Mouse (Mus musculus) liver, adult 2 months (tissue): ENCODE results near the gene Zbtb18. TPM values are rescaled to one million over a fixed set of nuclear protein-coding genes. Genes with fewer than 3 reads are reported as not detected.
"Not testable (repeated sequence)": the region's sequence is repeated elsewhere in the genome, so short reads cannot be mapped to it uniquely, and the experiment has no call there.

ENCODE experiments used
- DNase-seq: peaks from one replicate; pipeline ENCODE4 v3.0.0-alpha.2; 2011; ENCODE audit warnings: low read depth, low spot score; ENCODE audit errors: extremely low read depth
- H3K27ac ChIP-seq: fragments of 200-500 bp; replicated peaks from 2 replicates; pipeline ENCODE4 v1.5.1; 2012; ENCODE audit warnings: low read depth, mild to moderate bottlenecking, control low read depth, inconsistent platforms, low read length; ENCODE audit not compliant: insufficient read depth
- H3K27me3 ChIP-seq: fragments of 200-500 bp; 2 replicates; pipeline ENCODE4 v1.6.1; 2012; ENCODE audit warnings: mild to moderate bottlenecking, moderate library complexity, low read length, inconsistent platforms; ENCODE audit not compliant: control insufficient read depth, insufficient read depth
- H3K36me3 ChIP-seq: fragments of 200-500 bp; 2 replicates; pipeline ENCODE4 v1.6.1; 2012; ENCODE audit warnings: low read length, inconsistent platforms; ENCODE audit not compliant: control insufficient read depth, insufficient read depth
- H3K4me1 ChIP-seq: fragments of 200-500 bp; 2 replicates; pipeline ENCODE4 v1.6.1; 2011; ENCODE audit warnings: low read length; ENCODE audit not compliant: control insufficient read depth, insufficient read depth
- H3K4me3 ChIP-seq: fragments of 200-500 bp; 2 replicates; pipeline ENCODE4 v1.5.1; 2011; ENCODE audit warnings: low read depth, mild to moderate bottlenecking, control low read depth, low read length, moderate library complexity; ENCODE audit not compliant: insufficient read depth
- H3K79me2 ChIP-seq: fragments of 200-500 bp; 2 replicates; pipeline ENCODE4 v1.6.1; 2012; ENCODE audit warnings: inconsistent platforms, mild to moderate bottlenecking, low read length, moderate library complexity; ENCODE audit not compliant: control insufficient read depth, insufficient read depth
- H3K9ac ChIP-seq: fragments of 200-500 bp; 2 replicates; pipeline ENCODE4 v1.6.1; 2012; ENCODE audit warnings: low read depth, mild to moderate bottlenecking, control low read depth, inconsistent platforms, low read length
- CTCF ChIP-seq: fragments of 200-500 bp; IDR thresholded peaks from 2 replicates; pipeline ENCODE4 v1.5.1; 2011; ENCODE audit warnings: low read depth, low read length, control low read depth
- POLR2A ChIP-seq: fragments of 200-500 bp; IDR thresholded peaks from 2 replicates; pipeline ENCODE4 v1.6.1; 2011; ENCODE audit warnings: low read length, control low read depth; ENCODE audit not compliant: insufficient read depth; ENCODE audit errors: extremely low read depth
- WGBS: fragments of 180-500 bp; shearing (Covaris S2); methylation state at CpG from one replicate; pipeline ENCODE4 v1.1.7; 2018; 5-methylcytosine and 5-hydroxymethylcytosine counted together
- polyA plus RNA-seq: library from polyadenylated mRNA; depleted of rRNA; stranded (reverse); fragments of >200 nt; gene quantifications from 2 replicates; pipeline ENCODE4 v1.2.3, GENCODE M21; 2012
- total RNA-seq: library from RNA; depleted of rRNA; stranded (reverse); fragments of >200 nt; gene quantifications from 2 replicates; pipeline ENCODE4 v1.2.3, GENCODE M21; 2014

Zbtb18 gene
- total and polyA plus RNA-seq, 2 experiments = 4.9 to 9.8 TPM

DNA sequence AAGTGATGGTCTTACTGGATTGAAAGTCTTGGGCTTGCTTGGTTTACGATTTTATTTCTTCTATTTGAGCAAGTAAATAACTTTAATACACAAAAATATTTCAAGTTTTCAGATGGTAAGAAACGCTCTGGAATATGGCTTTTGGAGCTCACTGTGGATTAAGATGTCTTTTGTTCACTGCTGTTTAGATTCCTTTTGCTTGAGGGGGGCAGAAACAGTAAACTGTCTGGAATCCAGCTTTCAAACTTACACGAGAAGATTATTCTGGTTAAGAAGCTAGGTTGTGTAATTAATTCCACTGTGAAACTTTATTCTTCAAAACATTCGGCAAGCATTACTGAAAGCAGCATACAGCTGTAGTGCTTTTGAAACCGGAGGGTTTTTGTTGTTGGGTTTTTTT is 2.8 kb downstream of the Zbtb18 start:
- DNase-seq = no peak
- TF ChIP-seq CTCF (no peak), POLR2A (no peak)
- no peak overlapping the region for H3K9ac ChIP-seq
- no peak overlapping the region for H3K27ac ChIP-seq
- peaks cover 3% of the 10 kb centered on the region; the same call in 1 of the 2 replicates for H3K79me2 ChIP-seq
- H3K36me3 ChIP-seq = peaks cover 10% of the 10 kb centered on the region
- no peaks in the 10 kb centered on the region for H3K27me3 ChIP-seq
- WGBS = 79% methylated on average over 5 of the region's 5 CpGs
- peaks cover 10% of the 10 kb centered on the region for H3K4me1 ChIP-seq
- no peak overlapping the region for H3K4me3 ChIP-seq

DNA sequence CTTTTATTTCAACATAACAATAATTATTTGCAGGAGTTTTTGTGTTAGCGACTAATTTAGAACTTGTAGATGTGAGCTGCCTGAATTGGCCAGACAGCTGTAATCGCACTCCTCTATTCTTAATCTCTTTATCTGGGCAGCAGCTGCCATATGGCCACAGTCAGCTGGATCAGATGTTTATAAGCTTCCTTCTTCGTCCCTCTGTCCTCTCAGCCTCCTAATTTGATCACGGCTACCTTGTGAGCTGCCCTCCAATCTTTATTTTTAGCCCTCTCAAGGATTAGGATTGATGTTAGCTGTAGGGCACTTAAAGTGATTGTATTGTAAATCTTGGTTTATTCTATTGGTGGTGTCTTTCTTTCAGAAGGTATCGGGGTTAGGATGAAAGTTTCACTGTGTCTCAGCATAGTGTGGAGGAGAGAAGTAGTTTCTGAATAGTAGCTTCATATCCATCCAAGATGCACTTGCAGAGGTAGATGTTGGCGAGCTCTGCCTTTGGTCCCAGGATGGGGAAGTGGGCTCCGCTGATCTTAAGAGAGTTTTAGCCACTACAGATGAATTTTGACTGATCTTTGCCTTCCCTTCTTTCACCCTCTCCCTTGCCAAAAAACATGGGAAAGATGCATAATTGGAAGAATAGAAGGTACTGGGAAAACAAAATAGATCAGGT is 3.4 kb downstream of the Zbtb18 start:
- no peak for DNase-seq
- Histone ChIP-seq H3K79me2 (peaks cover 3% of the 10 kb centered on the region; the same call in 1 of the 2 replicates), H3K4me1 (peaks cover 8% of the 10 kb centered on the region), H3K36me3 (peaks cover 10% of the 10 kb centered on the region), H3K27ac (no peak overlapping the region), H3K9ac (no peak overlapping the region), H3K27me3 (no peaks in the 10 kb centered on the region), H3K4me3 (no peak overlapping the region)
- 87% methylated on average over 7 of the region's 7 CpGs for WGBS
- TF ChIP-seq CTCF = no peak
- TF ChIP-seq POLR2A = no peak

DNA sequence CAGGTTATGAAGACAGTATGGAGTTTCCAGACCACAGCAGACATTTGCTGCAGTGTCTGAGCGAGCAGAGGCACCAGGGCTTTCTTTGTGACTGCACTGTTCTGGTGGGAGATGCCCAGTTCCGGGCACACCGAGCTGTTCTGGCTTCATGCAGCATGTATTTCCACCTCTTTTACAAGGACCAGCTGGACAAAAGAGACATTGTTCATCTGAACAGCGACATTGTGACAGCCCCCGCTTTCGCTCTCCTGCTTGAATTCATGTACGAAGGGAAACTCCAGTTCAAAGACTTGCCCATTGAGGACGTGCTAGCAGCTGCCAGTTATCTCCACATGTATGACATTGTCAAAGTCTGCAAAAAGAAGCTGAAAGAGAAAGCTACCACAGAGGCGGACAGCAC is 4.9 kb downstream of the Zbtb18 start:
- 95% methylated on average over 9 of the region's 9 CpGs for WGBS
- TF ChIP-seq CTCF = no peak
- TF ChIP-seq POLR2A = no peak
- H3K27me3 ChIP-seq = no peaks in the 10 kb centered on the region
- H3K4me1 ChIP-seq = peaks cover 8% of the 10 kb centered on the region
- H3K4me3 ChIP-seq = no peak overlapping the region
- no peak overlapping the region for H3K9ac ChIP-seq
- no peak overlapping the region for H3K27ac ChIP-seq
- H3K36me3 ChIP-seq = peaks cover 10% of the 10 kb centered on the region
- H3K79me2 ChIP-seq = peaks cover 3% of the 10 kb centered on the region; the same call in 1 of the 2 replicates
- no peak for DNase-seq

DNA sequence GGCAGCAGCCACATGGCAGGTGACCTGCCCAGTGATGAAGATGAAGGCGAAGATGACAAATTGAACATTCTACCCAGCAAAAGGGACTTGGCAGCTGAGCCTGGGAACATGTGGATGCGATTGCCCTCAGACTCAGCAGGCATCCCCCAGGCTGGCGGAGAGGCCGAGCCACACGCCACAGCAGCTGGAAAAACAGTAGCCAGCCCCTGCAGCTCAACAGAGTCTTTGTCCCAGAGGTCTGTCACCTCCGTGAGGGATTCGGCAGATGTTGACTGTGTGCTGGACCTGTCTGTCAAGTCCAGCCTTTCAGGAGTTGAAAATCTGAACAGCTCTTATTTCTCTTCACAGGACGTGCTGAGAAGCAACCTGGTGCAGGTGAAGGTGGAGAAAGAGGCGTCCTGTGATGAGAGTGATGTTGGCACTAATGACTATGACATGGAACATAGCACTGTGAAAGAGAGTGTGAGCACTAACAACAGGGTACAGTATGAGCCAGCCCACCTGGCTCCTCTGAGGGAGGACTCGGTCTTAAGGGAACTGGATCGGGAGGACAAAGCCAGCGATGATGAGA is 5.5 kb downstream of the Zbtb18 start:
- WGBS = 93% methylated on average over 12 of the region's 12 CpGs
- DNase-seq = no peak
- Histone ChIP-seq H3K9ac (no peak overlapping the region), H3K4me3 (no peak overlapping the region), H3K27me3 (no peaks in the 10 kb centered on the region), H3K4me1 (peaks cover 8% of the 10 kb centered on the region), H3K27ac (no peak overlapping the region), H3K36me3 (peaks cover 10% of the 10 kb centered on the region), H3K79me2 (peaks cover 3% of the 10 kb centered on the region; the same call in 1 of the 2 replicates)
- TF ChIP-seq POLR2A = no peak
- TF ChIP-seq CTCF = no peak

DNA sequence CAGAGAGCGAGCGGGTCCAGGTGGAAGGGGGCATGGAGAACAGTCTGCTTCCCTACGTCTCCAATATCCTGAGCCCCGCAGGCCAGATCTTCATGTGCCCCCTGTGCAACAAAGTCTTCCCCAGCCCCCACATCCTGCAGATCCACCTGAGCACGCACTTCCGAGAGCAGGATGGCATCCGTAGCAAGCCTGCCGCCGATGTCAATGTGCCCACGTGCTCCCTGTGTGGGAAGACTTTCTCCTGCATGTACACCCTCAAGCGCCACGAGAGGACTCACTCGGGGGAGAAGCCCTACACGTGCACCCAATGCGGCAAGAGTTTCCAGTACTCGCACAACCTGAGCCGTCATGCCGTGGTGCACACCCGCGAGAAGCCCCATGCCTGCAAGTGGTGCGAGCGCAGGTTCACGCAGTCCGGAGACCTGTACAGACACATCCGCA is 6.0 kb downstream of the Zbtb18 start:
- Histone ChIP-seq H3K9ac (no peak overlapping the region), H3K79me2 (peaks cover 3% of the 10 kb centered on the region; the same call in 1 of the 2 replicates), H3K36me3 (peaks cover 10% of the 10 kb centered on the region), H3K27me3 (no peaks in the 10 kb centered on the region), H3K4me1 (peaks cover 10% of the 10 kb centered on the region), H3K4me3 (no peak overlapping the region), H3K27ac (no peak overlapping the region)
- TF ChIP-seq CTCF (no peak), POLR2A (no peak)
- 97% methylated on average over 25 of the region's 25 CpGs for WGBS
- no peak for DNase-seq

DNA sequence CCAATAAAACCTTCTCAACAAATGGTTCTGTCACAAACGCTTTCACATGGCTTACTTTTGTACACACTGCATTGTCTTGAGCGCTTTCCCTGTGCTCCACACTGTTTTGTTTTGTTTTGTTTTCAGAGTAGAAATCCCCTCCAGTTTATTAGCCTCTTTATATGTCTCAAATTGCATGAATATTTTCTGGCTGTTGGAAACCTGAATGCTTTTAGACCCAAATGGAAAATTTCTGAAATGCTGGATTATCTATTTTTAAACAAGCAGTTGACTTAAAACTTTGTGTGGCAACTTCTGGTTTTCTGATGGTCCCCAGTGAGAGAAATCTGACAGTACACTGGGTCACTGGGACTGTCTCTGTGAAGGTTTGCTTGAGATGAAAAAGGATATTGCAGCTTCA is 6.8 kb downstream of the Zbtb18 start:
- peaks cover 10% of the 10 kb centered on the region for H3K36me3 ChIP-seq
- peaks cover 5% of the 10 kb centered on the region; the same call in 1 of the 2 replicates for H3K4me1 ChIP-seq
- no peak overlapping the region for H3K4me3 ChIP-seq
- H3K27ac ChIP-seq = no peak overlapping the region
- DNase-seq = no peak
- TF ChIP-seq CTCF (no peak), POLR2A (no peak)
- H3K9ac ChIP-seq = no peak overlapping the region
- H3K27me3 ChIP-seq = no peaks in the 10 kb centered on the region
- peaks cover 3% of the 10 kb centered on the region; the same call in 1 of the 2 replicates for H3K79me2 ChIP-seq
- WGBS = 92% methylated on average over 2 of the region's 2 CpGs

DNA sequence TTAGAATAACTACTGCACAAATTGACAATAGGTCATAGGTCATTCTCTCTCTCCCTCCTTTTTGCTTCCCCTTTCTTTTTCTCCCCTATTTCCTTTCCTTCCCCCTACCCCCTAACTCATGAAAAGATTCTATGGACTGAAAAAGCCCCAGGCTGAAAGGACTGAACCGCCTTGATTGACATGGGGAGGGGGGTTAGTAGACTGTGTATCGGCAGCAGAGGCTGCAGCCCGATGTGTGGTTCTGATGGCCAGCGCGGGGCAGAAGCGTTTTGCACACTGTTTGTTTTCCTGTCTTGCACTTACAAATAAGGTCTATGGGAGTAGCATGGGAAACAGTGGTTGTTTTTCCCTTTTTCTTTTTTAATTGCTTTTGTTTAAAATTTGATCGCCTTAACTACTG is 7.7 kb downstream of the Zbtb18 start:
- peaks cover 10% of the 10 kb centered on the region for H3K36me3 ChIP-seq
- 71% methylated on average over 7 of the region's 7 CpGs for WGBS
- H3K79me2 ChIP-seq, DNase-seq, H3K27me3 ChIP-seq, H3K4me1 ChIP-seq, H3K9ac ChIP-seq, H3K27ac ChIP-seq, H3K4me3 ChIP-seq: not testable (repeated sequence)
